Mouse (Mus musculus) CH12.LX (cell line): ENCODE data around the gene Zfp94. TPM values are rescaled to one million over a fixed set of nuclear protein-coding genes. Genes with fewer than 3 reads are reported as not detected.

Experiments
- DNase-seq: peaks from one replicate; pipeline ENCODE4 v3.0.0-alpha.2; 2013; ENCODE audit errors: extremely low read depth
- H3K27ac ChIP-seq: 2 replicates; pipeline ENCODE4 v1.5.1; 2012; ENCODE audit warnings: low read depth, mild to moderate bottlenecking, control low read depth, moderate library complexity; ENCODE audit not compliant: insufficient read depth
- H3K27me3 ChIP-seq: replicated peaks from 2 replicates; pipeline ENCODE3; 2012; ENCODE audit warnings: inconsistent platforms
- H3K36me3 ChIP-seq, 2 experiments: replicated peaks in 1 of 2; 2 replicates each; pipeline versions ENCODE3 to v1.6.1; 2012; ENCODE audit warnings: inconsistent platforms in 1 of 2, low read length in 1 of 2, mild to moderate bottlenecking in 1 of 2, mixed read lengths in 1 of 2, moderate library complexity in 1 of 2; ENCODE audit not compliant: control insufficient read depth in 1 of 2, insufficient read depth in 1 of 2
- H3K4me1 ChIP-seq, 2 experiments: 2 replicates each; pipeline ENCODE4 v1.6.1; 2012; ENCODE audit warnings: inconsistent platforms in 1 of 2, moderate library complexity in 1 of 2; ENCODE audit not compliant: insufficient read depth in 2 of 2, control insufficient read depth in 1 of 2
- H3K4me2 ChIP-seq: 2 replicates; pipeline ENCODE4 v1.6.1; 2012; ENCODE audit warnings: low read depth, mild to moderate bottlenecking, control low read depth; ENCODE audit not compliant: poor library complexity, insufficient read depth, severe bottlenecking
- H3K4me3 ChIP-seq, 3 experiments: fragments of 150-350 bp in 1 of 3; sonication (generic) in 1 of 3; replicated peaks in 1 of 3; 2 replicates each; pipeline versions ENCODE3 to v1.5.1; 2011 to 2012; ENCODE audit warnings: low read depth in 2 of 3, low read length in 2 of 3, mild to moderate bottlenecking in 2 of 3, moderate library complexity in 2 of 3, control low read depth in 1 of 3, improper control_type of control experiment in 1 of 3, inconsistent platforms in 1 of 3, mixed read lengths in 1 of 3; ENCODE audit not compliant: poor library complexity in 1 of 3
- H3K79me2 ChIP-seq: replicated peaks from 2 replicates; pipeline ENCODE4 v1.6.1; 2012; ENCODE audit warnings: mild to moderate bottlenecking, moderate library complexity; ENCODE audit not compliant: control insufficient read depth, poor library complexity, insufficient read depth, severe bottlenecking; ENCODE audit errors: extremely low read depth
- H3K9ac ChIP-seq: 2 replicates; pipeline ENCODE4 v1.6.1; 2012; ENCODE audit warnings: low read depth, mild to moderate bottlenecking, control low read depth, moderate library complexity; ENCODE audit not compliant: insufficient read depth
- H3K9me3 ChIP-seq: replicated peaks from 2 replicates; pipeline ENCODE3; 2012; ENCODE audit warnings: low read length, inconsistent platforms, mixed read lengths
- BHLHE40 ChIP-seq: IDR thresholded peaks from 2 replicates; pipeline ENCODE4 v1.6.1; 2011; ENCODE audit warnings: mild to moderate bottlenecking, low read depth, low read length, improper control_type of control experiment
- CHD2 ChIP-seq: IDR thresholded peaks from 2 replicates; pipeline ENCODE4 v1.6.1; 2011; ENCODE audit warnings: low read length, improper control_type of control experiment
- CTCF ChIP-seq, 2 experiments: IDR thresholded peaks in 1 of 2; conservative IDR thresholded peaks in 1 of 2; 2 replicates each; pipeline ENCODE4 v1.5.1; 2011 to 2012; ENCODE audit warnings: low read depth in 2 of 2, low read length in 2 of 2, improper control_type of control experiment in 1 of 2, inconsistent platforms in 1 of 2, mild to moderate bottlenecking in 1 of 2, moderate library complexity in 1 of 2
- E2F4 ChIP-seq: IDR thresholded peaks from 2 replicates; pipeline ENCODE4 v1.6.1; 2011; ENCODE audit warnings: low read depth, low read length, improper control_type of control experiment; ENCODE audit not compliant: insufficient replicate concordance
- ETS1 ChIP-seq: conservative IDR thresholded peaks from 2 replicates; pipeline ENCODE4 v1.6.1; 2012; ENCODE audit warnings: low read depth, mild to moderate bottlenecking, inconsistent platforms, low read length, improper control_type of control experiment, moderate library complexity
- JUN ChIP-seq: IDR thresholded peaks from 2 replicates; pipeline ENCODE4 v1.6.1; 2011; ENCODE audit warnings: low read depth, mild to moderate bottlenecking, low read length, improper control_type of control experiment, moderate library complexity; ENCODE audit not compliant: insufficient read depth
- JUND ChIP-seq: conservative IDR thresholded peaks from 2 replicates; pipeline ENCODE4 v1.6.1; 2011; ENCODE audit warnings: low read depth, low read length, improper control_type of control experiment
- MAZ ChIP-seq: IDR thresholded peaks from 2 replicates; pipeline ENCODE4 v1.6.1; 2012; ENCODE audit warnings: low read depth, mild to moderate bottlenecking, inconsistent platforms, low read length, improper control_type of control experiment, moderate library complexity
- MEF2A ChIP-seq: IDR thresholded peaks from 2 replicates; pipeline ENCODE4 v1.6.1; 2014; ENCODE audit warnings: low read depth, mild to moderate bottlenecking, inconsistent platforms, low read length, improper control_type of control experiment, borderline replicate concordance
- MXI1 ChIP-seq: IDR thresholded peaks from 2 replicates; pipeline ENCODE4 v1.6.1; 2011; ENCODE audit warnings: mild to moderate bottlenecking, low read depth, low read length, improper control_type of control experiment
- NELFE ChIP-seq: IDR thresholded peaks from 2 replicates; pipeline ENCODE4 v1.6.1; 2011; ENCODE audit warnings: low read depth, low read length, improper control_type of control experiment
- NRF1 ChIP-seq: IDR thresholded peaks from 2 replicates; pipeline ENCODE4 v1.6.1; 2014; ENCODE audit warnings: low read depth, mild to moderate bottlenecking, inconsistent platforms, low read length, improper control_type of control experiment, moderate library complexity
- POLR2A ChIP-seq: IDR thresholded peaks from 2 replicates; pipeline ENCODE4 v1.6.1; 2011; ENCODE audit warnings: low read depth, mild to moderate bottlenecking, improper control_type of control experiment, low read length
- RCOR1 ChIP-seq: conservative IDR thresholded peaks from 2 replicates; pipeline ENCODE4 v1.6.1; 2012; ENCODE audit warnings: low read depth, mild to moderate bottlenecking, inconsistent platforms, low read length, improper control_type of control experiment
- SIN3A ChIP-seq: IDR thresholded peaks from 2 replicates; pipeline ENCODE4 v1.6.1; 2012; ENCODE audit warnings: low read length, improper control_type of control experiment, inconsistent platforms
- UBTF ChIP-seq: IDR thresholded peaks from 2 replicates; pipeline ENCODE4 v1.6.1; 2012; ENCODE audit warnings: low read depth, mild to moderate bottlenecking, inconsistent platforms, low read length, improper control_type of control experiment, moderate library complexity
- USF1 ChIP-seq: IDR thresholded peaks from 2 replicates; pipeline ENCODE4 v1.6.1; 2014; ENCODE audit warnings: low read depth, mild to moderate bottlenecking, inconsistent platforms, low read length, improper control_type of control experiment
- USF2 ChIP-seq: conservative IDR thresholded peaks from 2 replicates; pipeline ENCODE4 v1.6.1; 2011; ENCODE audit warnings: low read depth, low read length, improper control_type of control experiment
- ZMIZ1 ChIP-seq: IDR thresholded peaks from 2 replicates; pipeline ENCODE4 v1.6.1; 2012; ENCODE audit warnings: low read depth, mild to moderate bottlenecking, inconsistent platforms, low read length, improper control_type of control experiment
- ZNF384 ChIP-seq: IDR thresholded peaks from 2 replicates; pipeline ENCODE4 v1.6.1; 2012; ENCODE audit warnings: low read depth, low read length, improper control_type of control experiment, inconsistent platforms
- dilution Hi-C: fragments of 300-500 bp; cut with MboI; formaldehyde crosslinking; loops from 2 replicates; pipeline ENCODE4 v1.14.3; 2020; ENCODE audit warnings: low sequenced_read_pairs; ENCODE audit not compliant: extremely low pct_unique_long_range_greater_than_20kb, extremely low pct_ligation_motif_present
- in situ Hi-C: fragments of 300-500 bp; cut with MboI; formaldehyde crosslinking; loops from 3 replicates; pipeline ENCODE4 v1.14.3; 2019; ENCODE audit warnings: low sequenced_read_pairs, low pct_ligation_motif_present, low pct_unique_long_range_greater_than_20kb, mixed read lengths
- polyA plus RNA-seq: library from polyadenylated mRNA; unstranded; fragments of >175 nt; gene quantifications from 2 replicates; pipeline ENCODE4 v1.2.1, GENCODE M21; 2012; ENCODE audit warnings: low read depth; ENCODE audit not compliant: insufficient read length
- total RNA-seq, 2 experiments: library from RNA; depleted of rRNA; stranded (reverse); fragments of 300-350 nt in 1 of 2; fragments of >200 nt in 1 of 2; gene quantifications; 2 replicates each; pipeline ENCODE4 v1.2.3; 2012 to 2014

Zfp94 gene
- total and polyA plus RNA-seq, 3 experiments = 3.3 to 6.0 (median 4.5) TPM

- DNase-seq = no peak
- no peak overlapping the region for H3K9ac ChIP-seq
- H3K4me3 ChIP-seq = no peak overlapping the region
- peaks cover 9 to 71% of the 10 kb centered on the region in 2 experiments for H3K36me3 ChIP-seq
- H3K4me2 ChIP-seq = no peak overlapping the region
- H3K27me3 ChIP-seq = no peaks in the 10 kb centered on the region
- peaks cover 0 to 5% of the 10 kb centered on the region in 2 experiments; a peak in 1 of 4 replicates for H3K4me1 ChIP-seq
- H3K79me2 ChIP-seq = no peaks in the 10 kb centered on the region
- in situ Hi-C loops = loop anchor here (10.0 kb wide), 1 partner anchor 140 kb away; no protein-coding TSS in a partner anchor
- no peaks in the 10 kb centered on the region for H3K9me3 ChIP-seq
- TF ChIP-seq NRF1 (no peak), POLR2A (no peak), JUN (no peak), ZMIZ1 (no peak), NELFE (no peak), CTCF (conservative IDR thresholded peaks at IDR 0.05 in 1 of 2, IDR thresholded peaks at IDR 0.05 in 1 of 2; ENCODE audit: low read depth in 2 of 2, low read length in 2 of 2) (no peak), CHD2 (no peak), E2F4 (no peak), ETS1 (no peak), RCOR1 (no peak), JUND (no peak), BHLHE40 (no peak), USF2 (no peak), USF1 (no peak), SIN3A (no peak), UBTF (no peak), ZNF384 (no peak), MAZ (no peak), MXI1 (no peak)
- H3K27ac ChIP-seq = no peak overlapping the region
- dilution Hi-C loops = no loop called here
Observed at GRCm38 (mm10) chr7:24294763-24295162, 21.7 kb downstream of the Zfp94 start.

GRCm38 (mm10) chr7:24293061-24293851 is 23.2 kb downstream of the Zfp94 start:
- Histone ChIP-seq H3K27ac (no peak overlapping the region), H3K4me3 (no peak overlapping the region), H3K36me3 (peaks cover 9 to 64% of the 10 kb centered on the region in 2 experiments), H3K27me3 (no peaks in the 10 kb centered on the region), H3K4me1 (peaks cover 0 to 5% of the 10 kb centered on the region in 2 experiments; a peak in 1 of 4 replicates), H3K4me2 (no peak overlapping the region), H3K79me2 (no peaks in the 10 kb centered on the region), H3K9me3 (no peaks in the 10 kb centered on the region), H3K9ac (no peak overlapping the region)
- dilution Hi-C loops = no loop called here
- in situ Hi-C loops = loop anchor here (10.0 kb wide), 1 partner anchor 138 kb away; no protein-coding TSS in a partner anchor
- TF ChIP-seq MEF2A = no peak
- no peak for DNase-seq
